Mouse (Mus musculus): Measurements from ENCODE around the gene Minos1. TPM values are rescaled to one million over a fixed set of nuclear protein-coding genes. Genes with fewer than 3 reads are reported as not detected.

The Minos1 gene
- polyA plus RNA-seq, 1 experiment from 2014 or later: 450 TPM

DNA sequence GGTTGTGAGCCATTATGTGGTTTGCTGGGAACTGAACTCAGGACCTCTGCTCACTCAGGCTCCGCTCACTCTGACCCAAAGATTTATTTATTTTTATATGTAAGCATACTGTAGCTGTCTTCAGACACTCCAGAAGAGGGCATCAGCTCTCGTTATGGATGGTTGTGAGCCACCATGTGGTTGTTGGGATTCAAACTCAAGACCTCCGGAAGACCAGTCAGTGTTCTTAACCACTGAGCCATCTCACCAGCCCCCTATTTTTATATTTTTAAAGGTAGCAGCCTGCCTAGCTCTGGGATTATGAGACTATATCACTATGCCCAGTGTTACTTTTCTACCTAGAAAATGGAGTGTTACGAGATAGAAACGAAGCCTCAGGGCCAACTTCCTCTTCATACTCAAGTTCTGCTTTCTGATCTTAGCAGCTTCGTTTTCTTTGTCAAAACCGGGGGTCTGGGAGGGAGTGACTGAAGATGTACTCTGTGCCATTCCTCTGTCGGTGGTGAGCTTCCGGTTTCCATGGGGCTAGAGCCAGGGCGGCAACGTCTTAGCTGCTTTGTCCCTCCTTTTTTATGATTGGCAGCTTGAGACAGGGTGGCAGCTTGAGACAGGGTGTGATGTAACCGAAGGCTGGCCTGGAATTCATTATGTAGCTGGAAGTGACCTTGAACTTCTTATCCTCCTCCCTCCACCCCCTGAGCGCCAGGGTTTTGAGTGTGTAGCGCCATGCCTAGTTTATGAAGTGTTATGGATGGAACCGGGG lies 38.3 kb upstream of the Minos1 start:
- DNase-seq (ENCODE audit: low spot score): no peak
- no peaks in the 10 kb centered on the region for H3K4me1 ChIP-seq (replicated peaks; ENCODE audit: control insufficient read depth, insufficient read depth, low read length)
- H3K4me3 ChIP-seq (replicated peaks; ENCODE audit: low read length): no peak overlapping the region
- H3K4me2 ChIP-seq (replicated peaks): no peak overlapping the region
- H3K27ac ChIP-seq: no peak overlapping the region
- 73% methylated on average over 15 of the region's 15 CpGs for WGBS
- ATAC-seq (ENCODE audit: low FRiP score): no peak
- H3K9ac ChIP-seq: no peak overlapping the region
- no peaks in the 10 kb centered on the region for H3K36me3 ChIP-seq (replicated peaks; ENCODE audit: control insufficient read depth, insufficient read depth)
- H3K27me3 ChIP-seq (ENCODE audit: control insufficient read depth, insufficient read depth, low read length): no peaks in the 10 kb centered on the region
- H3K9me3 ChIP-seq (ENCODE audit: control insufficient read depth, low read length): no peaks in the 10 kb centered on the region

DNA sequence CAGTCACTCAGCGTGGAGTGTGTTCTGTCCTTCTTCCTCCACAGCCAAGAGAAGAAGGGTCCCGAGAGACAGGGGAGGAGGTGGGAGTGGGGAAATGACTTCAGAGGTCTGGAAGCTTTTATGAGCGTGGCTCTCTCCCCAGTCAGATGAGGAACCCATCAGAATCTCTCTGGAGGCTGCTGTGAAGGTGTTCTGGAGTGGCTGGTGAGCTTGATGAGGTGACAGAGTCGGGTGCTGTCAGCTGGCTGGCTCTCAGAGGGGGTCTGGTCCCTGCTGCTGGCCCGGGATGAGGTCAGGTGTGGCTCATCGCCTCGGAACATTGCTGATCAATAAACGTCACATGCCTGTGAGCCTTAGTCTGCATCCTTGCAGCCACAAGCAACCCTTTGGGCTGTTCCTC lies 36.2 kb upstream of the Minos1 start:
- no peaks in the 10 kb centered on the region for H3K4me1 ChIP-seq (replicated peaks; ENCODE audit: control insufficient read depth, insufficient read depth, low read length)
- H3K9me3 ChIP-seq (ENCODE audit: control insufficient read depth, low read length): no peaks in the 10 kb centered on the region
- no peak overlapping the region for H3K9ac ChIP-seq
- DNase-seq (ENCODE audit: low spot score): no peak
- WGBS: 77% methylated on average over 8 of the region's 8 CpGs
- no peaks in the 10 kb centered on the region for H3K36me3 ChIP-seq (replicated peaks; ENCODE audit: control insufficient read depth, insufficient read depth)
- H3K27ac ChIP-seq: no peak overlapping the region
- ATAC-seq (ENCODE audit: low FRiP score): no peak
- no peak overlapping the region for H3K4me2 ChIP-seq (replicated peaks)
- H3K4me3 ChIP-seq (replicated peaks; ENCODE audit: low read length): no peak overlapping the region
- H3K27me3 ChIP-seq (ENCODE audit: control insufficient read depth, insufficient read depth, low read length): no peaks in the 10 kb centered on the region

GRCm38 (mm10) chr4:139166244-139166643 lies 35.3 kb upstream of the Minos1 start:
- DNase-seq (ENCODE audit: low spot score): no peak
- Histone ChIP-seq H3K27me3 (ENCODE audit: control insufficient read depth, insufficient read depth, low read length) (no peaks in the 10 kb centered on the region), H3K27ac (no peak overlapping the region), H3K4me1 (replicated peaks; ENCODE audit: control insufficient read depth, insufficient read depth, low read length) (no peaks in the 10 kb centered on the region), H3K36me3 (replicated peaks; ENCODE audit: control insufficient read depth, insufficient read depth) (no peaks in the 10 kb centered on the region), H3K4me2 (replicated peaks) (no peak overlapping the region), H3K9ac (no peak overlapping the region), H3K4me3 (replicated peaks; ENCODE audit: low read length) (no peak overlapping the region), H3K9me3 (ENCODE audit: control insufficient read depth, low read length) (no peaks in the 10 kb centered on the region)
- 90% methylated on average over 8 of the region's 8 CpGs for WGBS
- ATAC-seq (ENCODE audit: low FRiP score): no peak

DNA sequence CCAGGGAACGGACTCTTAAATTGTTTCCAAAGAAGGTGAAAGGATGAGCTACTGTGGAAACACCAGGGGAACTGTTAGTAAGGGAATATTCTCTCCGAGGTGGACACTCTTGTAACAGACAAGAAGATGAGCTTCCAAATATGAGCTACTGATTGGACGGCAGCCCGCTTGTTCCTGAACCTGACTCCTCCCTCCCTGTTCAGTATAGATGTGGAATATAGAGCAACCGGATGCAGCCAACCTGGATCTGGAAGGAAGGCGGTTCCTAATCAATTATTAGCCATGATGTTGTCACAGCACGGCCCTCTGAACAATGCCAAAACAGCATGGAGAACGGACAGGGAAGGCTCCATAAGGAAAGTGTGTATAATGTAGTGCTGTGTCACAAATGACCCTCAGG lies 34.3 kb upstream of the Minos1 start:
- Histone ChIP-seq H3K36me3 (replicated peaks; ENCODE audit: control insufficient read depth, insufficient read depth) (no peaks in the 10 kb centered on the region), H3K27ac (no peak overlapping the region), H3K4me1 (replicated peaks; ENCODE audit: control insufficient read depth, insufficient read depth, low read length) (no peaks in the 10 kb centered on the region), H3K27me3 (ENCODE audit: control insufficient read depth, insufficient read depth, low read length) (no peaks in the 10 kb centered on the region), H3K9me3 (ENCODE audit: control insufficient read depth, low read length) (no peaks in the 10 kb centered on the region), H3K9ac (no peak overlapping the region), H3K4me3 (replicated peaks; ENCODE audit: low read length) (no peak overlapping the region), H3K4me2 (replicated peaks) (no peak overlapping the region)
- WGBS: 85% methylated on average over 8 of the region's 8 CpGs
- no peak for DNase-seq (ENCODE audit: low spot score)
- no peak for ATAC-seq (ENCODE audit: low FRiP score)

DNA sequence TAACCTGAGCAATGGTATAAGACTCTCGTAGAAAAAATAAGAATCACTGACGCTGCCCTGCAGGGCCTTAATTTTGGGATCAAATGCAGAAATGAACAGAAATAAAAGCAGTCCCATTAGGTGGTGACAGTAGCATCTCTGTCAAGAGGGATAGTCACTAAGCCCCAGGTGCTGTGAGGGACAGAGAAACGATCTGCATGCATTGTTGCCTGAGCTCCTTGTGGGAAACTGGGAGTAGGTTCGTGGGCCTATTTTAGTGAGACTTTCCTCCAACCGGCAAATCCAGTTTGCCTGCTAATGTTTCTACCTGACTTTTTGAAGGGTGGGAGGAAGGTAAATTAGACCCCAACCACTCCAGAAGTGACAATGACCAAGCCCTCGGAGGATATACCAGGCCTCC lies 33.2 kb upstream of the Minos1 start:
- Histone ChIP-seq H3K4me1 (replicated peaks; ENCODE audit: control insufficient read depth, insufficient read depth, low read length) (no peaks in the 10 kb centered on the region), H3K27me3 (ENCODE audit: control insufficient read depth, insufficient read depth, low read length) (no peaks in the 10 kb centered on the region), H3K4me2 (replicated peaks) (no peak overlapping the region), H3K4me3 (replicated peaks; ENCODE audit: low read length) (no peak overlapping the region), H3K9ac (no peak overlapping the region), H3K27ac (no peak overlapping the region), H3K9me3 (ENCODE audit: control insufficient read depth, low read length) (no peaks in the 10 kb centered on the region), H3K36me3 (replicated peaks; ENCODE audit: control insufficient read depth, insufficient read depth) (no peaks in the 10 kb centered on the region)
- ATAC-seq (ENCODE audit: low FRiP score) (no peak), DNase-seq (ENCODE audit: low spot score) (no peak)
- 90% methylated on average over 6 of the region's 6 CpGs for WGBS

- ATAC-seq (ENCODE audit: low FRiP score): no peak
- H3K4me3 ChIP-seq (replicated peaks; ENCODE audit: low read length): no peak overlapping the region
- H3K4me2 ChIP-seq (replicated peaks): no peak overlapping the region
- no peaks in the 10 kb centered on the region for H3K36me3 ChIP-seq (replicated peaks; ENCODE audit: control insufficient read depth, insufficient read depth)
- H3K4me1 ChIP-seq (replicated peaks; ENCODE audit: control insufficient read depth, insufficient read depth, low read length): no peaks in the 10 kb centered on the region
- DNase-seq (ENCODE audit: low spot score): no peak
- no peaks in the 10 kb centered on the region for H3K9me3 ChIP-seq (ENCODE audit: control insufficient read depth, low read length)
- no peak overlapping the region for H3K27ac ChIP-seq
- no peaks in the 10 kb centered on the region for H3K27me3 ChIP-seq (ENCODE audit: control insufficient read depth, insufficient read depth, low read length)
- 83% methylated on average over 2 of the region's 2 CpGs for WGBS
- H3K9ac ChIP-seq: no peak overlapping the region
Measured at GRCm38 (mm10) chr4:139161076-139161475, 30.2 kb upstream of the Minos1 start.

DNA sequence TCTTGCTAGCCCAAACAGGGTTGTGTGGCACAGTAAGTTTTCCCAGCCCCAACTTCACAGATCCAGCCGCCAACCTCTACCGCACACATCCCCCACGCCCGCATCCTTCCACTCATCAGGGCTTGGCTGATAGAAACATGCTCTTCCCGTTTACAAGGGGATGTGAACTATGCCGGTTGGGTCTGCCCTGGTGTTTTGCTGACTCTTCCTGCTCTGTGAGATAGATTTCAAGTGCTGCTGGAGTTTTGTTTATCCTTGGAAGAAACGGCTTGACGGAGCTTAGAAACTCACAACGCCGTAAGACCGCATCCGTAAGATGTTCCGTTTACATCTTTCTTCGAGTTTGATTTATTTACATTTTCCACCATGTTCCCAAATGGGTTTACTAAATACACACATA lies 27.4 kb upstream of the Minos1 start:
- H3K4me3 ChIP-seq (replicated peaks; ENCODE audit: low read length): no peak overlapping the region
- H3K4me2 ChIP-seq (replicated peaks): no peak overlapping the region
- ATAC-seq (ENCODE audit: low FRiP score) (no peak), DNase-seq (ENCODE audit: low spot score) (no peak)
- H3K27ac ChIP-seq: no peak overlapping the region
- no peaks in the 10 kb centered on the region for H3K4me1 ChIP-seq (replicated peaks; ENCODE audit: control insufficient read depth, insufficient read depth, low read length)
- no peaks in the 10 kb centered on the region for H3K27me3 ChIP-seq (ENCODE audit: control insufficient read depth, insufficient read depth, low read length)
- no peaks in the 10 kb centered on the region for H3K9me3 ChIP-seq (ENCODE audit: control insufficient read depth, low read length)
- no peak overlapping the region for H3K9ac ChIP-seq
- H3K36me3 ChIP-seq (replicated peaks; ENCODE audit: control insufficient read depth, insufficient read depth): no peaks in the 10 kb centered on the region
- 93% methylated on average over 14 of the region's 14 CpGs for WGBS

DNA sequence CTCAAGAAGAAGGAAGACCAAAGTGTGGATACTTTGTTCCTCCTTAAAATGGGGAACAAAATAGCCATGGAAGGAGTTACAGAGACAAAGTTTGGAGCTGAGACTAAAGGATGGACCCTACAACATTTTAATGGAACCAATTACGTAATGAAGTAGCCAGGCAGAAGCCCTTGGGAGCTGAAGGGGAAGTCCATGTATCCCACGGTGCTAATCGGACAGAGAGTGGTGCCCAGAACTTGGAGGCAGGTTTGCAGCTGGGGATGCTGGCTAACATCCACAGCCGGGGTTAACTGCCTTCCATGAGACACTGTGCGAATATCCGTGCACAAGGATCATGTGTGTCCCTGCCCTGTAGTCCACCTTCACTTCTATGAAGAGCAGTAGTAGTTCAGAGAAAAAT lies 25.6 kb upstream of the Minos1 start:
- no peaks in the 10 kb centered on the region for H3K27me3 ChIP-seq (ENCODE audit: control insufficient read depth, insufficient read depth, low read length)
- H3K9ac ChIP-seq: no peak overlapping the region
- ATAC-seq (ENCODE audit: low FRiP score) (no peak), DNase-seq (ENCODE audit: low spot score) (no peak)
- 90% methylated on average over 6 of the region's 6 CpGs for WGBS
- no peaks in the 10 kb centered on the region for H3K4me1 ChIP-seq (replicated peaks; ENCODE audit: control insufficient read depth, insufficient read depth, low read length)
- H3K4me3 ChIP-seq (replicated peaks; ENCODE audit: low read length): no peak overlapping the region
- H3K27ac ChIP-seq: no peak overlapping the region
- no peak overlapping the region for H3K4me2 ChIP-seq (replicated peaks)
- H3K9me3 ChIP-seq (ENCODE audit: control insufficient read depth, low read length): no peaks in the 10 kb centered on the region
- no peaks in the 10 kb centered on the region for H3K36me3 ChIP-seq (replicated peaks; ENCODE audit: control insufficient read depth, insufficient read depth)

GRCm38 (mm10) chr4:139154576-139155307 lies 23.8 kb upstream of the Minos1 start:
- no peaks in the 10 kb centered on the region for H3K4me1 ChIP-seq (replicated peaks; ENCODE audit: control insufficient read depth, insufficient read depth, low read length)
- H3K27me3 ChIP-seq (ENCODE audit: control insufficient read depth, insufficient read depth, low read length): no peaks in the 10 kb centered on the region
- H3K9ac ChIP-seq: no peak overlapping the region
- no peak overlapping the region for H3K4me3 ChIP-seq (replicated peaks; ENCODE audit: low read length)
- H3K4me2 ChIP-seq (replicated peaks): no peak overlapping the region
- WGBS: 79% methylated on average over 20 of the region's 20 CpGs
- H3K27ac ChIP-seq: no peak overlapping the region
- H3K9me3 ChIP-seq (ENCODE audit: control insufficient read depth, low read length): no peaks in the 10 kb centered on the region
- ATAC-seq (ENCODE audit: low FRiP score) (no peak), DNase-seq (ENCODE audit: low spot score) (no peak)
- H3K36me3 ChIP-seq (replicated peaks; ENCODE audit: control insufficient read depth, insufficient read depth): no peaks in the 10 kb centered on the region

All from hindbrain, embryonic 14.5 days (tissue).